Mouse (Mus musculus) intestine, embryonic 15.5 days (tissue): ENCODE data around the gene Tk2. TPM values are rescaled to one million over a fixed set of nuclear protein-coding genes. Genes with fewer than 3 reads are reported as not detected.

Experiments
- ATAC-seq: fragments of 200-750 bp; cut with Nextera tagmentation; 2 replicates; pipeline ENCODE4 v1.8.0; 2017; ENCODE audit warnings: moderate TSS enrichment, moderate library complexity
- H3K27ac ChIP-seq: fragments of 300-500 bp; sonication (generic); 2 replicates; pipeline ENCODE4 v1.5.1; 2015; ENCODE audit warnings: mild to moderate bottlenecking, inconsistent platforms
- H3K27me3 ChIP-seq: fragments of 300-500 bp; sonication (generic); replicated peaks from 2 replicates; pipeline ENCODE4 v1.6.1; 2015; ENCODE audit warnings: inconsistent platforms
- H3K36me3 ChIP-seq: fragments of 300-500 bp; sonication (generic); 2 replicates; pipeline ENCODE4 v1.6.1; 2015; ENCODE audit warnings: inconsistent platforms
- H3K4me1 ChIP-seq: fragments of 300-500 bp; sonication (generic); replicated peaks from 2 replicates; pipeline ENCODE4 v1.6.1; 2015; ENCODE audit warnings: inconsistent platforms
- H3K4me2 ChIP-seq: fragments of 300-500 bp; sonication (generic); replicated peaks from 2 replicates; pipeline ENCODE4 v1.6.1; 2015; ENCODE audit warnings: mild to moderate bottlenecking, inconsistent platforms
- H3K4me3 ChIP-seq: fragments of 300-500 bp; sonication (generic); replicated peaks from 2 replicates; pipeline ENCODE4 v1.5.1; 2015; ENCODE audit warnings: inconsistent platforms
- H3K9ac ChIP-seq: fragments of 300-500 bp; sonication (generic); 2 replicates; pipeline ENCODE4 v1.6.1; 2015; ENCODE audit warnings: inconsistent platforms
- H3K9me3 ChIP-seq: fragments of 300-500 bp; sonication (generic); 2 replicates; pipeline ENCODE4 v1.6.1; 2016; ENCODE audit warnings: inconsistent platforms
- WGBS: fragments of 180-500 bp; shearing (Covaris S2); methylation state at CpG from one replicate; pipeline ENCODE4 v1.1.7; 2015; 5-methylcytosine and 5-hydroxymethylcytosine counted together
- polyA plus RNA-seq: library from polyadenylated mRNA; unstranded; fragments of >200 nt; fragmentation: Nextera tagmentation; extraction: Ambion mirVana; gene quantifications from 2 replicates; pipeline ENCODE4 v1.2.1, GENCODE M21; 2015

The Tk2 gene
- polyA plus RNA-seq, 1 experiment from 2014 or later: 14.2 TPM

DNA sequence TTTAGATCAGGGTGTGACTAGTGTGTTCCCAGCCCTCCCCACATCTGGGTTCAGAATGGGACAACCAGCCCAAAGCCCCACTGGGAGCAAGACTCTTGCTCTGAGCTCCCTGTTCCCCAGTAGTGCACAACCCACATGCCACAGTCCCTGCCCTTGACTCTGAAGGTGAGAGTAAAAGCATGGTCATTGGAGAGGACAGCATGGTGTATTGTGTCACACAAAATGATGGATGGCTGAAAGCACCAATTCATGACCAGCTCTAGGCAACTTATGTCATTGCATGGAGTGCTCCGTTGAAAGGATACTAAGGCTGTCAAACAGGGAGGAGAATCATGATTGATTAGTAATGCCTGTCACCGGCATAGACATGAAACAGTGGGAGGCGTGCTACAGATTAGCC lies 43.1 kb downstream of the Tk2 start:
- no peak overlapping the region for H3K4me3 ChIP-seq
- WGBS: 56% methylated on average over 3 of the region's 3 CpGs
- H3K4me1 ChIP-seq: no peaks in the 10 kb centered on the region
- no peaks in the 10 kb centered on the region for H3K36me3 ChIP-seq
- H3K27ac ChIP-seq: no peak overlapping the region
- no peak for ATAC-seq
- H3K9me3 ChIP-seq: no peaks in the 10 kb centered on the region
- no peak overlapping the region for H3K9ac ChIP-seq
- H3K4me2 ChIP-seq: no peak overlapping the region
- H3K27me3 ChIP-seq: no peaks in the 10 kb centered on the region

DNA sequence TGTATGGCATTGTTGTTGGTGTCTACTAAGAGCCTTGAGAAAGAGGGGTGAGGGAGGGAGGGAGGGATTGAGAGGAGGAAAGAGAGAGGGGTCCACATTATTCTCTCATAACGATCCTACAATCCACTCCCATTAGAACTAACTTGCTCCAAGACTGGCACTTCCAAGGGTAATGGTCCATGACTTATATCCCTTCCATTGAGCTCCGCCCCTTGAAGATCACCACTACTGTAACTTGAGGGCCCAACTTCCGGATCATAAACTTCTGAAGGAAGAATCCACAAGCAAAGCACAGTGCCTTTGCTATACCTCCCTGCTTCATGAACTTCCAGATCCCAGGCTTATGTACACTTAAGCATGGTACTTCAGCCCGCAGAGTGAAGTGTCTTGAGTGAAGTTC lies 46.0 kb downstream of the Tk2 start:
- Histone ChIP-seq H3K36me3 (no peaks in the 10 kb centered on the region), H3K4me1 (no peaks in the 10 kb centered on the region), H3K9ac (no peak overlapping the region), H3K27me3 (no peaks in the 10 kb centered on the region), H3K4me2 (no peak overlapping the region), H3K4me3 (no peak overlapping the region), H3K27ac (no peak overlapping the region), H3K9me3 (no peaks in the 10 kb centered on the region)
- 85% methylated on average over 4 of the region's 4 CpGs for WGBS
- no peak for ATAC-seq

DNA sequence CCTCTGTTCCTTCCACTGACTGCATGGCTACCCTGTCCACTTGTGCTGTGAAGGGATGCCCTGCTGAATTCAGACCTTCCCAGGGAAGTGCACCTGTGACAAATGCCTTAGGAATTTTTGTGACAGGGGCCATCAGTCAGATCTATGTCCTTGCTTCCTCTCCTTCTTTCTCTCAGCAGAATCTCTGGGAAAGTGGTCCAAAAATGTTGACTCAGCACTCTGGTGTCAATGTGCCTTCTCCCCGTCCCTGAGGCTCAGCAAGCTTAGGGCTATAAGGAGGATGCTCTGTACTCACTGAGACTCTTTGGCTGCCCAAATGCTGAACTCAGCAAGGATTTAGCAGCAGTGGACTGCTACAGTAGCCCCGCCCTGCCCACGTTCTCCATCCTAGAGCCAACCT lies 46.7 kb downstream of the Tk2 start:
- Histone ChIP-seq H3K27ac (no peak overlapping the region), H3K9ac (no peak overlapping the region), H3K4me1 (no peaks in the 10 kb centered on the region), H3K36me3 (no peaks in the 10 kb centered on the region), H3K9me3 (no peaks in the 10 kb centered on the region), H3K4me3 (no peak overlapping the region), H3K27me3 (no peaks in the 10 kb centered on the region), H3K4me2 (no peak overlapping the region)
- no peak for ATAC-seq
- 81% methylated on average over 3 of the region's 3 CpGs for WGBS

DNA sequence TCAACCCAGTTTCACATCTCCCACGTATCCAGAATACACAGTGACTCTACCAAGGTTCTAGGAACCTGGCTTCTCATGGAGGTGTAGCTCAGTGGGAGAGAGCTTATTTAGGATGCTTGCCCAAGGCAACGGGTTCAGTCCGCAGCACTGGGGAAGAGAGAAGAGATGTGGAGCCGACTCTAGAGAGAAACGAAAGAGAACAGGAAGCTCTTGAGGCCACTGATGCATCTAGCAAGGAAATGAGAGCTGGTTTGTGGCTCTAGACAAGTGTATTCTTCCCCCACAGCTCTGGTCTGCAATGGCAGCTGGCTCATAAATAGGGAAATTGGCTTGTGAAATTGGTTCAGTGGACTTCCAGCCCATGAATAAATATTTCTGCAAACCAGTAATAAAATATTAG lies 48.6 kb downstream of the Tk2 start:
- H3K36me3 ChIP-seq: no peaks in the 10 kb centered on the region
- H3K4me1 ChIP-seq: no peaks in the 10 kb centered on the region
- no peak overlapping the region for H3K4me3 ChIP-seq
- WGBS: 62% methylated on average over 5 of the region's 5 CpGs
- no peak overlapping the region for H3K4me2 ChIP-seq
- H3K27ac ChIP-seq: no peak overlapping the region
- no peak overlapping the region for H3K9ac ChIP-seq
- ATAC-seq: no peak
- no peaks in the 10 kb centered on the region for H3K9me3 ChIP-seq
- no peaks in the 10 kb centered on the region for H3K27me3 ChIP-seq

DNA sequence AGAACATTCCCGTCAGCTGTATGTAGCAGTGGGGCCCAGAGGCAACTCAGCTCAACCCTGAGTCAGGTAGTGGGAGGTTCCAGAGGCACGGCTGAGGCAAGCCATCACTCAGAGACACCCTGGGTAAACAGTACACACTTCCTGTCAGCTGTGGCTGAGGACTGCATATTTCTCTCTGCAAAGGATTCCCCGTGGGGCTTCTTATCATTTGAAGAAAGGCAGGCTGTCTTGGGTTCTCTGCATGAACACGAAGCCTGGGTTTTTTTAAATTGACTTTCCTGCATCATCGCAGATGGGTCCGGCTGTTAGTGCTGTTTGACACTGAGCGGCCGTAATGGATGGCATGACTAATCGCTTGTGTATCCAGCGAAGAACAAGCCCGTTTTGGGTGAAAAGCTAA lies 56.9 kb downstream of the Tk2 start:
- WGBS: 17% methylated on average over 11 of the region's 11 CpGs
- Histone ChIP-seq H3K36me3 (no peaks in the 10 kb centered on the region), H3K9me3 (no peaks in the 10 kb centered on the region), H3K27ac (peak overlapping the region; percentile 17; the same call in 1 of the 2 replicates), H3K4me2 (peak overlapping the region; percentile 26; the same call in 1 of the 2 replicates), H3K4me3 (no peak overlapping the region), H3K9ac (no peak overlapping the region), H3K27me3 (no peaks in the 10 kb centered on the region), H3K4me1 (0 out of 2 replicates have a peak, but pooled peaks cover 4% of the 10 kb centered on the region)
- peak; percentile 87 for ATAC-seq

DNA sequence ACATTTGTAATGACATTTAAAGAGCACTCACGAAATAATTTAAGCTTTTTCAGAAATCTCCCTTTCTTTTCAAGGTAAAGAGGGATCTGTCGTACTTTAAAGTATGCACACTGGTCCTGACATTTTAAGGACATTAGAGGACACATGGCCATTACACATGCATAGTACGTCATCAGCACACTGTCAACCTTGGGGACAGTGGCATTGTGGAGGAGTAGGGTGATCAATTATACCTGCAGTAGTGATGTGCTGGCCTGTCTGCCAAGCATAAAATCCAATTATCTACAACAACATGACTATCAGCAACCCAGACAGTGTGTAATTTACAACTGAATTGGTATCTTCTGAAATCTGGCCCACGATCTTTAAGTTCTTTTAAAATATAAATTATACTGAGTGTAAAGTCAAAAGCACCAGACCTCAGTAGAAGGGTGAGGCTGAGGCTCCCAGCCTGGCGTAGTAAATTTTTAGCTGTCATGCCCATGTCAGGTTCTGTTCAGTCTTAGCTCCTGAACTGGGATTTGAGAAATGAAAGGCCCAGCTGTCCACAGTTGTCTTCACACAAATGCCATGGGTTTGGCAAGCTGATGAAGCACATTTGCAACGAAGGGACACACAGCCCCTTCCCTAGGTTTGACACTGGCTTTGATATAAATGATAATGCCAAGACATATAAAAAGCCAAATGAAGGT lies 57.4 kb downstream of the Tk2 start:
- Histone ChIP-seq H3K4me3 (no peak overlapping the region), H3K27ac (peak overlapping the region; percentile 17; the same call in 1 of the 2 replicates), H3K4me1 (0 out of 2 replicates have a peak, but pooled peaks cover 4% of the 10 kb centered on the region), H3K27me3 (no peaks in the 10 kb centered on the region), H3K9ac (no peak overlapping the region), H3K9me3 (no peaks in the 10 kb centered on the region), H3K4me2 (0 out of 2 replicates have a peak overlapping the region, but pooled peaks have one; percentile 26), H3K36me3 (no peaks in the 10 kb centered on the region)
- no peak for ATAC-seq
- 59% methylated on average over 6 of the region's 6 CpGs for WGBS

DNA sequence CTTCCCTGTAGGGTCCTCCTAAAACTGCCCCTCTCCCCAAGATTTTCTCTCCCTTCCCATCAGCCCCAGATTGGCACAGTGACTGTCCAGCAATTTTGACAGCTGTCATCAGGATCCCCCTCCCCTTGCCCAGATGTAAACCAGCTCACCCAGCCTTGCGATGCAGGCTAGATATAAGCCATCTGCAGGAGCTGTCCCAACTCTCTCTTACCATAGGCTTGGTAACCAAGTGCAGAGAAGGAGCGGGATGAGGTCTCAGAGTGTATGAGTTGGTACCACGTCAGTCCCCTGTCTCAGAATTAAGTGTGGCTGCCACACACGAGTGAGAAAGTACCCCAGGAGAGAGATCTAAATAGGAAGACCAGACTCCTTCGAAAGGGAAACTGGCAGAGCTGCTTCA lies 59.9 kb downstream of the Tk2 start:
- Histone ChIP-seq H3K9ac (no peak overlapping the region), H3K27me3 (no peaks in the 10 kb centered on the region), H3K9me3 (no peaks in the 10 kb centered on the region), H3K4me2 (no peak overlapping the region), H3K36me3 (no peaks in the 10 kb centered on the region), H3K27ac (no peak overlapping the region), H3K4me1 (0 out of 2 replicates have a peak, but pooled peaks cover 4% of the 10 kb centered on the region), H3K4me3 (no peak overlapping the region)
- WGBS: 53% methylated on average over 5 of the region's 5 CpGs
- ATAC-seq: no peak

DNA sequence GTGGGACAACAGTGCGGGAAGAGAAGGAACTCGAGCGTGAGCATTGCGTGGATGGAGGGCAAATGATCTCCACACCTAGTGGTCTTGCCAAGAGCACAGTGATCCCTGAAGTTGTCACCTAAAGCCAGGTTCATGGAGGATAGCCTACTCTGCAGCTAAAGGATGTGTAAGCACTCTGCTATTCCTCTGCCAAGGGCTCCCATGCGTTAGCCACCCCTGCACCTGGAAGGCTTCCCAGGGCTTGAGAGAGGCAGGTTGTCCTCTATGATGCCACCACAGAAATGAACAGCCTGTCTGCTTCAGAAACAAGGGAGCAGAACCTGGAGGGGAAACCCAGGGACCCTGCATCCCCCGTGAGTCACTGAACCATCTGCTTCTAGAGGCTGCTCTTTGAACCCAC lies 60.7 kb downstream of the Tk2 start:
- Histone ChIP-seq H3K9ac (no peak overlapping the region), H3K36me3 (no peaks in the 10 kb centered on the region), H3K4me2 (no peak overlapping the region), H3K4me3 (no peak overlapping the region), H3K4me1 (0 out of 2 replicates have a peak, but pooled peaks cover 4% of the 10 kb centered on the region), H3K9me3 (no peaks in the 10 kb centered on the region), H3K27ac (no peak overlapping the region), H3K27me3 (no peaks in the 10 kb centered on the region)
- WGBS: 88% methylated on average over 6 of the region's 6 CpGs
- ATAC-seq: no peak

DNA sequence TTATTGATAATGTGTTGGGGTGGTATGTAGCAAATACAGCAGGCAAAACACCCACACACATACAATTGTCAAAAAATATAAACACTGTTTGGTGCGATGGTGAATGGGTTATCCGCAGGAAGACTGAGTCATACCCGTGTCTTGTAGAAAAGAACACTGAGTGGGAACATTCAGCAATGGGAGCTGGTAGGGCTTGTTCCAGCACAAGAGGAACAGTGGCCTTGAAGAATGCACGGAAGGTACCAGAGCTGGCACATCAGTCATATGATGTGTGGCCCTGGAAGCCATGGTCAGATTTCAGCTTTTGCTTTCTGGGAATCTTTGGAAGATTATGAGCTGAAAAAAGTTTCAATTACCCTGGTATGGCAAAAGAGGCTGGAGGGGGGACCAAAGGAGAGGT lies 61.5 kb downstream of the Tk2 start:
- H3K4me1 ChIP-seq: 0 out of 2 replicates have a peak, but pooled peaks cover 4% of the 10 kb centered on the region
- H3K27me3 ChIP-seq: no peaks in the 10 kb centered on the region
- no peak for ATAC-seq
- 81% methylated on average over 4 of the region's 4 CpGs for WGBS
- no peak overlapping the region for H3K4me2 ChIP-seq
- no peak overlapping the region for H3K9ac ChIP-seq
- no peaks in the 10 kb centered on the region for H3K9me3 ChIP-seq
- no peak overlapping the region for H3K4me3 ChIP-seq
- no peaks in the 10 kb centered on the region for H3K36me3 ChIP-seq
- no peak overlapping the region for H3K27ac ChIP-seq

DNA sequence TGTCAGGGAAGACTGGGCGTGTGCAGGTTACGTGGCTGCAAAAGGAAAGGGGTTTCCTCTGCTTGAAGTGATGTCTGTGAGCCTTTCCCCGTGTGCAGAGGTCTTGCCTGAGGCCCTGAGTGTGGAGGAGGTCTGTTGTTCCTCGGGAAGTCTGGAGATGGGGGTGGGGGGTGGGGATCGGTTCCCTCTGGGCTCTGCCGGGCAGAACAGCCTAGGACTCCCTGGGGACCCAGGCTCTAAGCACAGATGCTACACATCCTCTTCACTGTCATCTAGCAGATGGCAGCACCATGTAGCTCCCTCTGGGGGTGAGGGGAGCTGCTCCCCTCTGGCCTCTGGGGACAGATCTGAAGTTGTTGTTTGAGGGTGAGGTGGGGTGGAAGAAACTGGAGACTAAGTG lies 63.5 kb downstream of the Tk2 start:
- no peak for ATAC-seq
- H3K36me3 ChIP-seq: no peaks in the 10 kb centered on the region
- no peak overlapping the region for H3K9ac ChIP-seq
- 31% methylated on average over 6 of the region's 6 CpGs for WGBS
- H3K4me2 ChIP-seq: no peak overlapping the region
- H3K9me3 ChIP-seq: no peaks in the 10 kb centered on the region
- no peaks in the 10 kb centered on the region for H3K4me1 ChIP-seq
- no peaks in the 10 kb centered on the region for H3K27me3 ChIP-seq
- H3K4me3 ChIP-seq: no peak overlapping the region
- H3K27ac ChIP-seq: no peak overlapping the region

DNA sequence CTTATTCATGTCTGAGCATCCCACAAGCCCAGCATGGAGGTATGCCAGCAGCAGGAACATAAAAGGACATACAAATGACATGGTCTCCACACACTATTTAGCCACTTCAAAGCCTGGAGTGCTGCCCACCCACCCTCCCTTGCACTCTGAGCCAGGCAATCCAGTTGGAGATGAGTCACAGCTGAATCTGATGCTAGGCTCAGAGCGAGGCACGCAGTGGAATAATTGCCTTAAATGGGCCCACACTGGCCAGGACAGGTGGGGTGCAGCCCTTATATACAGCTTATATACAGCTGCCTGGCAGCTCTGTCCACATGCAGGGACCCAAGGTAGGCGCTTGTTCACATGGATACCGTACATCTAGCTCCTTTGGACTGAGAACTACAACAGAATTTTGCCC lies 71.3 kb downstream of the Tk2 start:
- Histone ChIP-seq H3K4me2 (no peak overlapping the region), H3K4me3 (no peak overlapping the region), H3K4me1 (no peaks in the 10 kb centered on the region), H3K9ac (no peak overlapping the region), H3K27ac (no peak overlapping the region), H3K9me3 (no peaks in the 10 kb centered on the region), H3K27me3 (peaks cover 15% of the 10 kb centered on the region), H3K36me3 (no peaks in the 10 kb centered on the region)
- ATAC-seq: no peak
- 81% methylated on average over 4 of the region's 4 CpGs for WGBS
